9 mouse cellular contexts compared by ENCODE assay signal in the genomic region with DNA sequence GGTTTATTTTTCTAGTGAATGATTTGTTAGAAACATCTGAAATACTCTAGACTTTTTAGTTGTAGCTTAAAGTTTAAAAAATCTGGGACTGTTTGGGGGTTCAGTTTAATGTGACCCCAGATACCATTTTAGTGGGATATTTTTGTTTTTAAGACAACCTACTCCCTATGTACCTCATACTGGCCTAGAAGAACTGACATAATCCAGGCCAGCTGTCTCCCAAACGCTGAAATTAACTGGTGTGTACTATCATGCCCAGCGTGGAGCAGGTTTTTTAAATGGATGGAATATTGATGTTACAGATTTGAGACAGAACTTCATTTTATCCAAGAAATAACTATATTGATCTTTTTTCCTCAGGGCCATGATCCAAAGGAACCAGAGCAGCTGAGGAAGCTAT. TPM values are rescaled to one million over a fixed set of nuclear protein-coding genes. Genes with fewer than 3 reads are reported as not detected.
A peak's percentile ranks its signal among the peaks of the same experiment; 100 is the strongest.
DNase-seq lines count a peak whose midpoint lies in the region; ATAC-seq and TF ChIP-seq lines count a peak whose summit lies in the region.
"Had no signal": no experiment of that assay in that cellular context is flagged by ENCODE, and none has a peak within 500 bp of the region (broad histone marks: within the 10 kb centered on the region; RNA-seq: fewer than 3 reads in every experiment).

No protein-coding gene starts in this region.

- H3K4me3 ChIP-seq in gastrocnemius, adult 2 months: peak overlapping the region; percentile 74
- peak overlapping the region; percentile 66; the same call in 1 of the 2 replicates for H3K4me3 ChIP-seq in ES-Bruce4 (ENCODE audit: low read depth, low read length)
- peak overlapping the region; percentile 96 for H3K4me3 ChIP-seq in hindbrain, embryonic 10.5 days
- peak overlapping the region; percentile 86 for H3K4me3 ChIP-seq in liver, embryonic 16.5 days (ENCODE audit: low read depth, low read length)

- peak overlapping the region; percentile 62 for H3K4me2 ChIP-seq in liver, embryonic 16.5 days (ENCODE audit: low read depth, low read length)

- TF ChIP-seq POLR2A in ES-Bruce4 (IDR thresholded peaks at IDR 0.05; ENCODE audit: insufficient read depth, low read length): no peak

- WGBS in hindbrain, embryonic 10.5 days: 58% methylated on average over 2 of the region's 2 CpGs
- WGBS in liver, embryonic 16.5 days (ENCODE audit: insufficient replicate concordance): 35% methylated on average over 2 of the region's 2 CpGs

- no peak for DNase-seq in gastrocnemius, adult 2 months
- DNase-seq in gastrocnemius, adult 18-20 months (ENCODE audit: low spot score): no peak
- no peak for DNase-seq in hindbrain, embryonic 10.5 days (ENCODE audit: low spot score)
- DNase-seq in urinary bladder, postnatal 4 days (ENCODE audit: low spot score in 2 of 2): no peak
- DNase-seq in frontal cortex, postnatal 14 days (ENCODE audit: low spot score in 2 of 2): no peak
- no peak for DNase-seq in gastrocnemius, adult 8-10 months (ENCODE audit: low spot score in 2 of 2)
- DNase-seq: adrenal gland, postnatal 10 days had no signal

- TF ChIP-seq CTCF in gastrocnemius, adult 2 months (IDR thresholded peaks at IDR 0.05): no peak
- no peak for TF ChIP-seq CTCF in ES-Bruce4 (IDR thresholded peaks at IDR 0.05; ENCODE audit: low read depth, low read length)

- no peak for ATAC-seq in liver, embryonic 16.5 days (ENCODE audit: low read depth)

- H3K27me3 ChIP-seq in ES-Bruce4 (ENCODE audit: control insufficient read depth, insufficient read depth, low read length, poor library complexity, severe bottlenecking): no peaks in the 10 kb centered on the region
- H3K27me3 ChIP-seq in hindbrain, embryonic 10.5 days (ENCODE audit: insufficient read depth, poor library complexity, severe bottlenecking): no peaks in the 10 kb centered on the region
- H3K27me3 ChIP-seq in liver, embryonic 16.5 days (ENCODE audit: control insufficient read depth, insufficient read depth, low read depth, low read length): no peaks in the 10 kb centered on the region

- no peak for TF ChIP-seq EP300 in ES-Bruce4 (IDR thresholded peaks at IDR 0.05; ENCODE audit: insufficient read depth, low read depth, low read length)

- H3K9me3 ChIP-seq in ES-Bruce4 (replicated peaks; ENCODE audit: control insufficient read depth, insufficient read depth, low read length, poor library complexity, severe bottlenecking): no peaks in the 10 kb centered on the region
- H3K9me3 ChIP-seq in hindbrain, embryonic 10.5 days: no peaks in the 10 kb centered on the region
- H3K9me3 ChIP-seq in liver, embryonic 16.5 days (replicated peaks; ENCODE audit: control insufficient read depth, low read length): no peaks in the 10 kb centered on the region

- peaks cover 47% of the 10 kb centered on the region for H3K36me3 ChIP-seq in ES-Bruce4 (ENCODE audit: control insufficient read depth, insufficient read depth, low read length, poor library complexity, severe bottlenecking)
- H3K36me3 ChIP-seq in hindbrain, embryonic 10.5 days: peaks cover 45% of the 10 kb centered on the region
- peaks cover 38% of the 10 kb centered on the region for H3K36me3 ChIP-seq in liver, embryonic 16.5 days (ENCODE audit: control insufficient read depth, insufficient read depth)

- peak overlapping the region; percentile 99; the same call in 1 of the 2 replicates for H3K27ac ChIP-seq in gastrocnemius, adult 2 months
- H3K27ac ChIP-seq in ES-Bruce4 (ENCODE audit: insufficient read depth, low read length): peak overlapping the region; percentile 66
- no peak overlapping the region for H3K27ac ChIP-seq in hindbrain, embryonic 10.5 days
- H3K27ac ChIP-seq in liver, embryonic 16.5 days (ENCODE audit: low read length): no peak overlapping the region

- H3K4me1 ChIP-seq in ES-Bruce4 (ENCODE audit: control insufficient read depth, insufficient read depth, low read length): peaks cover 4% of the 10 kb centered on the region
- peaks cover 20% of the 10 kb centered on the region for H3K4me1 ChIP-seq in hindbrain, embryonic 10.5 days (replicated peaks)
- peaks cover 11% of the 10 kb centered on the region for H3K4me1 ChIP-seq in liver, embryonic 16.5 days (ENCODE audit: control insufficient read depth, low read depth, low read length)

- H3K9ac ChIP-seq in ES-Bruce4 (ENCODE audit: low read depth, poor library complexity, severe bottlenecking): peak overlapping the region; percentile 100
- H3K9ac ChIP-seq in liver, embryonic 16.5 days (ENCODE audit: low read depth, low read length): peak overlapping the region; percentile 94

- intact Hi-C loops in gastrocnemius, adult 2 months (cut with DNase I): no loop called here

RNA-seq across cellular contexts. Expression of gene Hnrnpa3, which starts 2.0 kb away (rescaled TPM):
- 100 to 1,000 TPM; 123 to 144 TPM for total RNA-seq in gastrocnemius, adult 2 months (2021)
- 100 to 1,000 TPM; 112 to 143 TPM for total RNA-seq in gastrocnemius, adult 18-20 months (2021)
- 775 and 839 TPM in 2 replicates for polyA plus RNA-seq in ES-Bruce4 (2011; ENCODE audit: insufficient read depth, insufficient read length, low read depth, missing spikeins)
- polyA plus RNA-seq in hindbrain, embryonic 10.5 days (2016; fragmentation: Nextera tagmentation; extraction: Ambion mirVana): 236 and 359 TPM in 2 replicates
- 94.3 and 105 TPM in 2 replicates for polyA plus RNA-seq in liver, embryonic 16.5 days (2015; fragmentation: Nextera tagmentation; extraction: Ambion mirVana)
- 100 to 1,000 TPM in 2 of 4 experiments, 10 to 100 TPM in 2; 89.8 to 139 (median 106) TPM for total RNA-seq in gastrocnemius, adult 8-10 months (2022)

RNA-seq across cellular contexts. Expression of gene Nfe2l2, which starts 43.3 kb away (rescaled TPM):
- total RNA-seq in gastrocnemius, adult 2 months (2021): 10 to 100 TPM; 32.9 to 41.0 TPM
- total RNA-seq in gastrocnemius, adult 18-20 months (2021): 10 to 100 TPM; 34.2 to 51.0 TPM
- polyA plus RNA-seq in ES-Bruce4 (2011; ENCODE audit: insufficient read depth, insufficient read length, low read depth, missing spikeins): 103 and 105 TPM in 2 replicates
- 24.0 and 27.1 TPM in 2 replicates for polyA plus RNA-seq in hindbrain, embryonic 10.5 days (2016; fragmentation: Nextera tagmentation; extraction: Ambion mirVana)
- polyA plus RNA-seq in liver, embryonic 16.5 days (2015; fragmentation: Nextera tagmentation; extraction: Ambion mirVana): 41.3 and 41.4 TPM in 2 replicates
- 10 to 100 TPM; 31.3 to 37.6 (median 34.7) TPM for total RNA-seq in gastrocnemius, adult 8-10 months (2022)

Comparison
In these comparisons a context has a peak if more than half of its experiments do, and no peak if none do; other contexts are left out.
1. H3K27ac ChIP-seq: peak in gastrocnemius, adult 2 months (single experiment) and ES-Bruce4 (single experiment); none in hindbrain, embryonic 10.5 days (single experiment) and liver, embryonic 16.5 days (single experiment).
2. Peak in every context shown above with its lines, with median percentiles within 50 percentile points of each other: H3K4me3 ChIP-seq.